In genomic region chrX:134586447-134586846, GRCm38 (mm10) we compare ENCODE assay signal across 8 mouse cellular contexts. TPM values are rescaled to one million over a fixed set of nuclear protein-coding genes. Genes with fewer than 3 reads are reported as not detected.
DNase-seq lines count a peak whose midpoint lies in the region; ATAC-seq and TF ChIP-seq lines count a peak whose summit lies in the region.

No protein-coding gene starts in this region.

- peaks cover 3% of the 10 kb centered on the region; the same call in 1 of the 2 replicates for H3K4me1 ChIP-seq in liver, adult 2 months (ENCODE audit: control insufficient read depth, insufficient read depth, low read length)
- H3K4me1 ChIP-seq in embryonic facial prominence, embryonic 14.5 days (ENCODE audit: control insufficient read depth, insufficient read depth, low read length): no peaks in the 10 kb centered on the region
- H3K4me1 ChIP-seq in intestine, postnatal 0 days (replicated peaks; ENCODE audit: control insufficient read depth, insufficient read depth, low read length): no peaks in the 10 kb centered on the region
- peaks cover 16% of the 10 kb centered on the region for H3K4me1 ChIP-seq in neural tube, embryonic 13.5 days (replicated peaks)

- TF ChIP-seq CTCF in liver, adult 2 months (IDR thresholded peaks at IDR 0.05; ENCODE audit: low read depth, low read length): no peak
- no peak for TF ChIP-seq CTCF in intestine, postnatal 0 days (IDR thresholded peaks at IDR 0.05; ENCODE audit: low read depth)

- TF ChIP-seq POLR2A in liver, adult 2 months (IDR thresholded peaks at IDR 0.05; ENCODE audit: extremely low read depth, insufficient read depth, low read length): no peak

- no peak for ATAC-seq in embryonic facial prominence, embryonic 14.5 days (ENCODE audit: low read depth)
- no peak for ATAC-seq in intestine, postnatal 0 days
- no peak for ATAC-seq in neural tube, embryonic 13.5 days (ENCODE audit: low read depth)

- no peaks in the 10 kb centered on the region for H3K9me3 ChIP-seq in embryonic facial prominence, embryonic 14.5 days (ENCODE audit: control insufficient read depth, low read length)
- no peaks in the 10 kb centered on the region for H3K9me3 ChIP-seq in intestine, postnatal 0 days (ENCODE audit: control insufficient read depth)
- H3K9me3 ChIP-seq in neural tube, embryonic 13.5 days: no peaks in the 10 kb centered on the region

- H3K4me2 ChIP-seq in embryonic facial prominence, embryonic 14.5 days (ENCODE audit: low read depth, low read length): peak overlapping the region; percentile 61
- peak overlapping the region; percentile 65 for H3K4me2 ChIP-seq in intestine, postnatal 0 days (replicated peaks; ENCODE audit: low read depth)
- H3K4me2 ChIP-seq in neural tube, embryonic 13.5 days: peak overlapping the region; percentile 63

- DNase-seq in liver, adult 2 months (ENCODE audit: extremely low read depth, low read depth, low spot score): no peak
- DNase-seq in liver: no peak
- no peak for DNase-seq in embryonic facial prominence, embryonic 14.5 days (ENCODE audit: low spot score)
- no peak for DNase-seq in urinary bladder, postnatal 36 days (ENCODE audit: low spot score in 2 of 2)
- DNase-seq in left cerebral cortex, postnatal 36 days (ENCODE audit: low spot score in 2 of 2): no peak
- no peak for DNase-seq in thymus, postnatal 4 days

- 13% methylated on average over 8 of the region's 8 CpGs for WGBS in liver, adult 2 months
- 25% methylated on average over 8 of the region's 8 CpGs for WGBS in embryonic facial prominence, embryonic 14.5 days
- 31% methylated on average over 8 of the region's 8 CpGs for WGBS in intestine, postnatal 0 days
- 43% methylated on average over 8 of the region's 8 CpGs for WGBS in neural tube, embryonic 13.5 days

- no peaks in the 10 kb centered on the region for H3K27me3 ChIP-seq in liver, adult 2 months (ENCODE audit: control insufficient read depth, insufficient read depth, low read length)
- no peaks in the 10 kb centered on the region for H3K27me3 ChIP-seq in embryonic facial prominence, embryonic 14.5 days (replicated peaks; ENCODE audit: control insufficient read depth, insufficient read depth, low read length)
- H3K27me3 ChIP-seq in intestine, postnatal 0 days (replicated peaks; ENCODE audit: control insufficient read depth, insufficient read depth, low read length): no peaks in the 10 kb centered on the region
- no peaks in the 10 kb centered on the region for H3K27me3 ChIP-seq in neural tube, embryonic 13.5 days

- peak overlapping the region; percentile 19; the same call in 1 of the 2 replicates for H3K4me3 ChIP-seq in liver, adult 2 months (ENCODE audit: insufficient read depth, low read depth, low read length)
- peak overlapping the region; percentile 55 for H3K4me3 ChIP-seq in embryonic facial prominence, embryonic 14.5 days (ENCODE audit: low read depth, low read length)
- peak overlapping the region; percentile 42 for H3K4me3 ChIP-seq in intestine, postnatal 0 days (ENCODE audit: low read depth, low read length)
- peak overlapping the region; percentile 51 for H3K4me3 ChIP-seq in neural tube, embryonic 13.5 days

- H3K9ac ChIP-seq in liver, adult 2 months (ENCODE audit: low read depth, low read length): peak overlapping the region; percentile 59; the same call in 1 of the 2 replicates
- H3K9ac ChIP-seq in embryonic facial prominence, embryonic 14.5 days (ENCODE audit: low read depth, low read length): peak overlapping the region; percentile 81
- peak overlapping the region; percentile 58 for H3K9ac ChIP-seq in intestine, postnatal 0 days (ENCODE audit: low read depth, low read length)
- H3K9ac ChIP-seq in neural tube, embryonic 13.5 days: peak overlapping the region; percentile 80

- no peak overlapping the region for H3K27ac ChIP-seq in liver, adult 2 months (replicated peaks; ENCODE audit: insufficient read depth, low read depth, low read length)
- H3K27ac ChIP-seq in embryonic facial prominence, embryonic 14.5 days (replicated peaks; ENCODE audit: low read depth, low read length): no peak overlapping the region
- 0 out of 2 replicates have a peak overlapping the region, but pooled peaks have one; percentile 64 for H3K27ac ChIP-seq in intestine, postnatal 0 days (ENCODE audit: low read depth, low read length)
- no peak overlapping the region for H3K27ac ChIP-seq in neural tube, embryonic 13.5 days (replicated peaks)

- intact Hi-C loops in left cerebral cortex, postnatal 36 days (cut with DNase I): loop anchor here (5.0 kb wide), 1 partner anchor 34 kb away; no protein-coding TSS in a partner anchor

- no peaks in the 10 kb centered on the region for H3K79me2 ChIP-seq in liver, adult 2 months (ENCODE audit: control insufficient read depth, insufficient read depth, low read length)

- peaks cover 13% of the 10 kb centered on the region for H3K36me3 ChIP-seq in liver, adult 2 months (ENCODE audit: control insufficient read depth, insufficient read depth, low read length)
- H3K36me3 ChIP-seq in embryonic facial prominence, embryonic 14.5 days (ENCODE audit: control insufficient read depth, insufficient read depth, low read length): peaks cover 13% of the 10 kb centered on the region
- no peaks in the 10 kb centered on the region; the same call in 1 of the 2 replicates for H3K36me3 ChIP-seq in intestine, postnatal 0 days (ENCODE audit: control insufficient read depth, insufficient read depth)
- peaks cover 11% of the 10 kb centered on the region; the same call in 1 of the 2 replicates for H3K36me3 ChIP-seq in neural tube, embryonic 13.5 days

RNA-seq across cellular contexts. Expression of gene Rpl36a, which starts 1.0 kb away (rescaled TPM):
- total RNA-seq in liver, adult 2 months (2014; rRNA removed): 349 and 403 TPM in 2 replicates
- polyA plus RNA-seq in liver, adult 2 months (2012; rRNA removed): 77.1 and 85.4 TPM in 2 replicates
- 496 and 585 TPM in 2 replicates for polyA plus RNA-seq in embryonic facial prominence, embryonic 14.5 days (2014; fragmentation: Nextera tagmentation; extraction: Ambion mirVana)
- 308 and 311 TPM in 2 replicates for polyA plus RNA-seq in intestine, postnatal 0 days (2015; fragmentation: Nextera tagmentation; extraction: Ambion mirVana)
- polyA plus RNA-seq in neural tube, embryonic 13.5 days (2015; fragmentation: Nextera tagmentation; extraction: Ambion mirVana): 191 and 228 TPM in 2 replicates
- total RNA-seq in left cerebral cortex, postnatal 36 days (2021): 100 to 1,000 TPM; 102 to 120 TPM

RNA-seq across cellular contexts. Expression of gene Btk, which starts 3.1 kb away (rescaled TPM):
- total RNA-seq in liver, adult 2 months (2014; rRNA removed): 0.83 and 0.87 TPM in 2 replicates
- 0.25 and 0.35 TPM in 2 replicates for polyA plus RNA-seq in liver, adult 2 months (2012; rRNA removed)
- polyA plus RNA-seq in embryonic facial prominence, embryonic 14.5 days (2014; fragmentation: Nextera tagmentation; extraction: Ambion mirVana): 1.4 and 2.1 TPM in 2 replicates
- polyA plus RNA-seq in intestine, postnatal 0 days (2015; fragmentation: Nextera tagmentation; extraction: Ambion mirVana): 0.81 and 0.83 TPM in 2 replicates
- polyA plus RNA-seq in neural tube, embryonic 13.5 days (2015; fragmentation: Nextera tagmentation; extraction: Ambion mirVana): 0.94 and 1.0 TPM in 2 replicates
- 1 to 10 TPM; 1.1 TPM for total RNA-seq in left cerebral cortex, postnatal 36 days (2021)

RNA-seq across cellular contexts. Expression of gene Gla, which starts 14.5 kb away (rescaled TPM):
- total RNA-seq in liver, adult 2 months (2014; rRNA removed): 5.2 and 5.7 TPM in 2 replicates
- polyA plus RNA-seq in liver, adult 2 months (2012; rRNA removed): 1.2 and 1.6 TPM in 2 replicates
- 3.9 and 4.9 TPM in 2 replicates for polyA plus RNA-seq in embryonic facial prominence, embryonic 14.5 days (2014; fragmentation: Nextera tagmentation; extraction: Ambion mirVana)
- polyA plus RNA-seq in intestine, postnatal 0 days (2015; fragmentation: Nextera tagmentation; extraction: Ambion mirVana): 25.9 and 26.2 TPM in 2 replicates
- 3.4 and 4.2 TPM in 2 replicates for polyA plus RNA-seq in neural tube, embryonic 13.5 days (2015; fragmentation: Nextera tagmentation; extraction: Ambion mirVana)
- 10 to 100 TPM; 11.0 TPM for total RNA-seq in left cerebral cortex, postnatal 36 days (2021)

RNA-seq across cellular contexts. Expression of gene Hnrnph2, which starts 14.5 kb away (rescaled TPM):
- 33.6 and 42.8 TPM in 2 replicates for total RNA-seq in liver, adult 2 months (2014; rRNA removed)
- 6.7 and 9.0 TPM in 2 replicates for polyA plus RNA-seq in liver, adult 2 months (2012; rRNA removed)
- polyA plus RNA-seq in embryonic facial prominence, embryonic 14.5 days (2014; fragmentation: Nextera tagmentation; extraction: Ambion mirVana): 93.9 and 97.4 TPM in 2 replicates
- 81.7 and 88.7 TPM in 2 replicates for polyA plus RNA-seq in intestine, postnatal 0 days (2015; fragmentation: Nextera tagmentation; extraction: Ambion mirVana)
- 154 and 171 TPM in 2 replicates for polyA plus RNA-seq in neural tube, embryonic 13.5 days (2015; fragmentation: Nextera tagmentation; extraction: Ambion mirVana)
- 100 to 1,000 TPM; 154 to 156 TPM for total RNA-seq in left cerebral cortex, postnatal 36 days (2021)

RNA-seq across cellular contexts. Expression of gene Timm8a1, which starts 44.8 kb away (rescaled TPM):
- 29.4 and 39.0 TPM in 2 replicates for total RNA-seq in liver, adult 2 months (2014; rRNA removed)
- 3.6 and 3.8 TPM in 2 replicates for polyA plus RNA-seq in liver, adult 2 months (2012; rRNA removed)
- polyA plus RNA-seq in embryonic facial prominence, embryonic 14.5 days (2014; fragmentation: Nextera tagmentation; extraction: Ambion mirVana): 69.9 and 70.3 TPM in 2 replicates
- 68.6 and 71.5 TPM in 2 replicates for polyA plus RNA-seq in intestine, postnatal 0 days (2015; fragmentation: Nextera tagmentation; extraction: Ambion mirVana)
- polyA plus RNA-seq in neural tube, embryonic 13.5 days (2015; fragmentation: Nextera tagmentation; extraction: Ambion mirVana): 48.6 and 51.6 TPM in 2 replicates
- 10 to 100 TPM; 16.6 to 18.4 TPM for total RNA-seq in left cerebral cortex, postnatal 36 days (2021)
